Mouse (Mus musculus): ENCODE data around the gene Lipt1.
A peak's percentile ranks its signal among the peaks of the same experiment; 100 is the strongest.

The Lipt1 gene

GRCm38 (mm10) chr1:37871704-37872103 lies at the start of gene Lipt1:
TSS of gene Lipt1 (plus strand) at chr1:37871738.
- peak; percentile 21 for DNase-seq (ENCODE audit: low spot score)

GRCm38 (mm10) chr1:37831681-37832080 lies 39.9 kb upstream of the Lipt1 start:
- DNase-seq (ENCODE audit: low spot score) = no peak

GRCm38 (mm10) chr1:37846878-37847277 lies 24.7 kb upstream of the Lipt1 start:
- DNase-seq (ENCODE audit: low spot score) = no peak

- no peak for DNase-seq (ENCODE audit: low spot score)
These were observed 20.8 kb upstream of the Lipt1 start for GRCm38 (mm10) chr1:37850696-37851095.

GRCm38 (mm10) chr1:37864511-37865400 lies 6.8 kb upstream of the Lipt1 start:
- DNase-seq (ENCODE audit: low spot score) = peak; percentile 100

GRCm38 (mm10) chr1:37865401-37866215 lies 5.9 kb upstream of the Lipt1 start:
- DNase-seq (ENCODE audit: low spot score) = no peak

GRCm38 (mm10) chr1:37866286-37866685 lies 5.3 kb upstream of the Lipt1 start, which contains the start of gene Tsga10:
TSS of gene Tsga10 (minus strand) at chr1:37866429.
- no peak for DNase-seq (ENCODE audit: low spot score)

GRCm38 (mm10) chr1:37867056-37867455 lies 4.5 kb upstream of the Lipt1 start:
- peak; percentile 24 for DNase-seq (ENCODE audit: low spot score)

GRCm38 (mm10) chr1:37867684-37868322 lies 3.7 kb upstream of the Lipt1 start:
- no peak for DNase-seq (ENCODE audit: low spot score)

- no peak for DNase-seq (ENCODE audit: low spot score)
These were observed 2.9 kb upstream of the Lipt1 start for GRCm38 (mm10) chr1:37868640-37869039.

- no peak for DNase-seq (ENCODE audit: low spot score)
These were observed 2.2 kb upstream of the Lipt1 start for GRCm38 (mm10) chr1:37869362-37869761.

- peak; percentile 81 for DNase-seq (ENCODE audit: low spot score)
These were observed 861 bp downstream of the Lipt1 start for GRCm38 (mm10) chr1:37872131-37873067.

- no peak for DNase-seq (ENCODE audit: low spot score)
These were observed 1.6 kb downstream of the Lipt1 start for GRCm38 (mm10) chr1:37873157-37873556.

GRCm38 (mm10) chr1:37877736-37878460 lies 6.4 kb downstream of the Lipt1 start:
- DNase-seq (ENCODE audit: low spot score) = no peak

GRCm38 (mm10) chr1:37883411-37883810 lies 11.9 kb downstream of the Lipt1 start:
- no peak for DNase-seq (ENCODE audit: low spot score)

- no peak for DNase-seq (ENCODE audit: low spot score)
These were observed 12.9 kb downstream of the Lipt1 start for GRCm38 (mm10) chr1:37884451-37884850.

GRCm38 (mm10) chr1:37889206-37889605 lies 17.7 kb downstream of the Lipt1 start:
- no peak for DNase-seq (ENCODE audit: low spot score)

GRCm38 (mm10) chr1:37890025-37890652 lies 18.6 kb downstream of the Lipt1 start, which contains the start of the genes Mitd1 and Mrpl30:
TSS of gene Mitd1 (minus strand) at chr1:37890411.
TSS of gene Mrpl30 (plus strand) at chr1:37890477.
- DNase-seq (ENCODE audit: low spot score) = peak; percentile 87

- DNase-seq (ENCODE audit: low spot score) = no peak
These were observed 19.9 kb downstream of the Lipt1 start for GRCm38 (mm10) chr1:37891400-37891799.

- no peak for DNase-seq (ENCODE audit: low spot score)
These were observed 23.1 kb downstream of the Lipt1 start for GRCm38 (mm10) chr1:37894606-37895005.
